8 mouse cellular contexts compared by ENCODE assay signal in the genomic region with DNA sequence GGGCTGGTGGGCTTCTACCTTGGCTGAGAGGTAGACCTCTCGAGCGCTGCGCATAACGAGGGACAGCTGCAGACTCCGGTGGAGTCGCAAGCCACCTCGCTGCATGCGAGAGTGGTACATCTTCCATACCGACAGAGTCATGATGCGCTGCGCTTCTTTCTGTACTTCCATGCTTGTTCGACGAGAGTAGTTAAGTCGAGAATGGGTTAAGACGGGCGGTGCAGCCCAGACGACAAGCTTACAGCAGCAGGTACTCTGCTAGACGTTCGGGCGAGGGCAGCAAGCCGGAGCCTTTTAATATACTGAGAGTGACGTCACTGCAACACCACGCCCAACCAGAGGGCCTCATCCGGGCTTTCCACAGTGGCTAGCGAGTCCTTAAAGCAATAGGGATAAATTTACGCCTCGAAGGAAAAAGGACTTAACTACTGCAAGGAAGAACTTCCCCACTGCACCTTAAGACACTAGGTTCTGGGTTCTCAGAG. TPM values are rescaled to one million over a fixed set of nuclear protein-coding genes. Genes with fewer than 3 reads are reported as not detected.
DNase-seq lines count a peak whose midpoint lies in the region; ATAC-seq lines count a peak whose summit lies in the region.

Ier2 (minus strand) TSS at position 272 of the 485 bp plus-strand sequence.

- under 1% methylated on average over 27 of the region's 27 CpGs for WGBS in hindbrain, embryonic 15.5 days

- peak within 1 kb of the TSS; percentile 59 for H3K4me3 ChIP-seq in hindbrain, embryonic 15.5 days

- H3K27ac ChIP-seq in hindbrain, embryonic 15.5 days (replicated peaks) = peak within 1 kb of the TSS; percentile 89

- peak within 1 kb of the TSS; percentile 58 for H3K9ac ChIP-seq in hindbrain, embryonic 15.5 days

- H3K9me3 ChIP-seq in hindbrain, embryonic 15.5 days = no peaks in the 10 kb centered on the region

- DNase-seq in T-cell, adult 2 months (ENCODE audit: low spot score) = peak; percentile 94
- peak; percentile 93 to 97 for DNase-seq in cerebellum, postnatal 36 days
- DNase-seq in frontal cortex, postnatal 36 days (ENCODE audit: low spot score in 2 of 2) = peak; percentile 95 to 96
- peak; percentile 91 for DNase-seq in left cerebral cortex, adult 11 months (ENCODE audit: low spot score)
- peak; percentile 98 for DNase-seq in lung, postnatal 36 days
- peak; percentile 98 for DNase-seq in retina, embryonic 14.5 days (ENCODE audit: low spot score)
- peak; percentile 89 to 91 for DNase-seq in thymus, postnatal 36 days

- no peaks in the 10 kb centered on the region for H3K27me3 ChIP-seq in hindbrain, embryonic 15.5 days

- H3K36me3 ChIP-seq in hindbrain, embryonic 15.5 days = no peaks in the 10 kb centered on the region

- peaks cover 54% of the 10 kb centered on the region for H3K4me1 ChIP-seq in hindbrain, embryonic 15.5 days (replicated peaks)

- H3K4me2 ChIP-seq in hindbrain, embryonic 15.5 days = peak within 1 kb of the TSS; percentile 56

- ATAC-seq in hindbrain, embryonic 15.5 days (ENCODE audit: low FRiP score, low read depth) = peak; percentile 81

RNA-seq across cellular contexts. Expression of gene Ier2, which starts in this region (rescaled TPM):
- polyA plus RNA-seq in hindbrain, embryonic 15.5 days (2015; fragmentation: Nextera tagmentation; extraction: Ambion mirVana) = 18.8 and 24.5 TPM in 2 replicates

Comparison
In these comparisons a context has a peak if more than half of its experiments do, and no peak if none do; other contexts are left out.
1. Peak in every context shown above with its lines: DNase-seq, ATAC-seq, H3K4me3 ChIP-seq and H3K27ac ChIP-seq.